Mouse (Mus musculus): ENCODE data around the gene Dcpp2.
A peak's percentile ranks its signal among the peaks of the same experiment; 100 is the strongest.
"Not testable (repeated sequence)": the region's sequence is repeated elsewhere in the genome, so short reads cannot be mapped to it uniquely, and the experiment has no call there.

Dcpp2 gene

GRCm38 (mm10) chr17:23880576-23880975 is at the start of gene Dcpp2, which contains the start of gene Dcpp1:
Dcpp2 (plus strand) TSS chr17:23880880.
Dcpp1 (plus strand) TSS chr17:23880876.
- not testable (repeated sequence) for DNase-seq

- no peak for DNase-seq
Measured at GRCm38 (mm10) chr17:23831201-23831600, 49.5 kb upstream of the Dcpp2 start.

- DNase-seq = no peak
Measured at GRCm38 (mm10) chr17:23836006-23836575, 44.6 kb upstream of the Dcpp2 start, which contains the start of gene Prss33. Prss33 (minus strand) TSS chr17:23836056.

- peak; percentile 60 for DNase-seq
Measured at GRCm38 (mm10) chr17:23841145-23841544, 39.5 kb upstream of the Dcpp2 start.

GRCm38 (mm10) chr17:23843141-23843811 is 37.4 kb upstream of the Dcpp2 start:
- peak; percentile 34 for DNase-seq

DNA sequence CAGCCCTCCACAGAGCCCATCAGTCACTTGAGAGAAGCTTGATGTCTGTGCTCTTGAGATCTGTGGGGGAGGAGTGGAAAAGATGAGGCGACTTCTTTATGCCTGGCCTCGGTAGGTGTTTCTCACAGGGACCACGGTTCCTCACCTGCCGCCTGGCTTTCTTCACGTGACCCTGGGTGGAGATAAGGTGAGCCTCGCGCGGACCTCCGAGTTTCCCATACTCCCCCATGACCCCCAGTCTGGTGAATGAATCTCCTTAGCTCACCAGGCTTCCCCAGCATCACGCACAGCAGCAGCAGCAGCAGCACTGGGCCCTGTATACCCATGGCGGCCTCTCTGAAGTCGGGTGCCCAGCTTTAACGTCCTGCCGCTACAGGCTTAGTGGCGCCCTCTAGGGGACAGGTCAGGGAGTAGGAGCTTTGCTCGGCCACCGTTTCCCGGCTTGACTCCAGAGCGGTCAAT is 36.8 kb upstream of the Dcpp2 start, which contains the start of the genes Prss32 and Prss41:
Prss32 (plus strand) TSS at position 44 of the 462 bp plus-strand sequence.
Prss41 (minus strand) TSS at position 361 of the 462 bp plus-strand sequence.
- DNase-seq = peak; percentile 74

GRCm38 (mm10) chr17:23850028-23850427 is 30.7 kb upstream of the Dcpp2 start:
- DNase-seq = no peak

DNA sequence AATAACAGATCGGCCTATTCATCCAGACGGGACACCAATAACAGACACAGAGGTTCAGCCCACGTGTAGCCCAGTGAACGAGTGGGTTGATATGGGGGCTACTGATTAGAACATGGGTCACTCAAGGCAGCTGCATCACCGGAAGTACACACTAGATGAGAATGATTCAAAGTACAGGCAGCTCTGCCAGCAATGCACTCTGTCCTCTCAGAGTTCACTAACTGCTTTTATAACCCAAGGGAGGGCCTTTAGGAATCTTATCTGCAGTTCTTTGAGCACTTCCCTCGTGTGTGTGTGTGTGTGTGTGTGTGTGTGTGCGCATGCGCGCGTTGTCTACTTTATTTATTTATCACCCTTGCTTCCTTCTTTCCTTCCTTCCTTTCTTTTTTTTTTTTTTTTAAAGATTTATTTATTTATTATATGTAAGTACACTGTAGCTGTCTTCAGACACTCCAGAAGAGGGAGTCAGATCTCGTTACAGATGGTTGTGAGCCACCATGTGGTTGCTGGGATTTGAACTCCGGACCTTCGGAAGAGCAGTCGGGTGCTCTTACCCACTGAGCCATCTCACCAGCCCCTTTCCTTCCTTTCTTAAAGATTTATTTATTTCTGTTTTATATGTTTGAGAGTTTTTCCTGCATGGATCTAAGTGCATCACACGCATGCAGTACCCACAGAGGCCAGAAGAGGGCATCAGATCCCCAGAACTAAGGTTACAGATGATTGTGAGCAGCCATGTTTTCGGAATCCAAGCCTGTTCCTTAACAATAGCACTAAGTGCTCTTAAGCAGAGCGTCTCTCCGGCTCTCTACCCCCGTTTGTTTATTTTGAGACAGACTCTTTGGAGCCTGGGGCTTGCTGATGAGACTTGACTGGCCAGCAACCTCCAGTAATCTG is 29.6 kb upstream of the Dcpp2 start:
- DNase-seq = peak; percentile 61

- peak; percentile 71 for DNase-seq
Measured at GRCm38 (mm10) chr17:23853292-23853691, 27.4 kb upstream of the Dcpp2 start.

DNA sequence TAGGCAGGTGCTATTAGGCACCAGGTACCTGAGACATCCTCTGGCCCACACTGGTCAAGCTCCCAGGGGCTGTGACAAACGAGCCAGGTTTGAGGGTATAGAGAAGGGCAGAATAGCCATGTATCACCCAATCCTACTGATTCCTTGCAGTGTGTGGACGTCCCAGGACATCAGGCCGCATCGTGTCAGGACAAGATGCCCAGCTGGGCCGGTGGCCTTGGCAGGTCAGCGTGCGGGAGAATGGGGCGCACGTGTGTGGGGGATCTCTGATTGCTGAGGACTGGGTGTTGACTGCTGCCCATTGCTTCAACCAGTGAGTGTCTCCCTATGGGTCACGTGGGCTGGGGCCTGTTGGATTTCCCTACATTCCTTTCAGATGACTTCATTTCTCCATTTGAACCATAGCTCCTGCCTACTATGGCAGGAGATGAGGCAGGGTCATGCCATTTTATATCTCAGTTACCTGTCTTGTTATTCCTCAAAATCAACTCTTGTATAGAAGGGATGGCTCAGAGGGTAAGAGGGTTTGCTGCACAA is 26.4 kb upstream of the Dcpp2 start:
- DNase-seq = no peak

- DNase-seq = no peak
Measured at GRCm38 (mm10) chr17:23857193-23857592, 23.5 kb upstream of the Dcpp2 start.

DNA sequence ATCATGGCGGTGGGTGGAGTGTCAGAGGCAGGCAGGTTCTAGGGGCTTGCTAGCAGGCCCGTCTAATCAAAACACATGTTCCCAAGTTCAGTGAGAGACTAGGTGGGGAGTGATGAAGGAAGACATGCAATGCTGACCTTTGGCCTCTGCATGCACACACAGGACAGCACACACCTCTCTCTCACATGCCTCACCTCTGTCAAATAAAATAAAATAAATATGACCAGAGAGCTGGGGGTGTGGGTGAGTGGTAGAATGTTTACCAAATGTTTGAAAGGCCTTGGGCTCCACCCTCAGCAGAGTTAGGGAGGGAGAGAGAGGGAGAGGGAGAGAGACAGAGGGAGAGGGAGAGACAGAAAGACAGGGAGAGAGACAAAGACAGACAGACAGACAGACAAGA is 22.8 kb upstream of the Dcpp2 start:
- DNase-seq = no peak

GRCm38 (mm10) chr17:23862926-23863325 is 17.8 kb upstream of the Dcpp2 start:
- DNase-seq = no peak

DNA sequence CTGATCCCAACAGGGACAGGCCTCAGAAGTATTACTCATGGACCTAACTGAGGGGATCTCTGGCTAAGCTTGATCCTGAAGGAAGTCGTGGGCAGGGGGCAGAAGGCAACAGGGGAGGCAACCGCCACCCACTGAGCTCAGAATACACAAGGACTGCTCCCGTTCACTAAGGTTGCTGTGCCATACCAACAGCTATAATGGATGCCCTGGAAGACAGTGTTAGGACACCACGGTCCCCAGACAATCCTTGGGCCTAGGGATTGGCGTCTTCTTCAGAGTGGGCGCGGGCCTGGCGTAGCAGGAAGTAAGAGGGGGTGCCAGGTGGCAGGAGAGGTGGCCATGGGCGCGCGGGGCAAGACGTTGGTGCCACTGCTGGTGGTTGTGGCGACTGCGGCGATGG is 12.9 kb upstream of the Dcpp2 start, which contains the start of gene Prss21:
Prss21 (plus strand) TSS at position 301 of the 400 bp plus-strand sequence.
- DNase-seq = no peak

DNA sequence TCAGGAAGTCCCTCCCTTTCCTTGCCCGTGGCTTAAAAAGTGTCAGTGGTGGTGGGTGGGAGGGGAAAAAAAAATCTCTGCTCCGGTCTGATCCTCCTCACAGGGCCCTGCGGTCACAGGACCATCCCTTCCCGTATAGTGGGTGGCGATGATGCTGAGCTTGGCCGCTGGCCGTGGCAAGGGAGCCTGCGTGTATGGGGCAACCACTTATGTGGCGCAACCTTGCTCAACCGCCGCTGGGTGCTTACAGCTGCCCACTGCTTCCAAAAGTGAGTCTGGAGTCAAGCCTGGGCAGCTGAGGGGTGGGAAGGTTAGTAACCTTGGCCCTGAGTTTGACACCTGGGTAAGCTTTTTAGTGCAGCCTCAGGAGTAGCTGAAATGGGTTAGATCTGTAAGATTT is 12.2 kb upstream of the Dcpp2 start:
- DNase-seq = peak; percentile 7

DNA sequence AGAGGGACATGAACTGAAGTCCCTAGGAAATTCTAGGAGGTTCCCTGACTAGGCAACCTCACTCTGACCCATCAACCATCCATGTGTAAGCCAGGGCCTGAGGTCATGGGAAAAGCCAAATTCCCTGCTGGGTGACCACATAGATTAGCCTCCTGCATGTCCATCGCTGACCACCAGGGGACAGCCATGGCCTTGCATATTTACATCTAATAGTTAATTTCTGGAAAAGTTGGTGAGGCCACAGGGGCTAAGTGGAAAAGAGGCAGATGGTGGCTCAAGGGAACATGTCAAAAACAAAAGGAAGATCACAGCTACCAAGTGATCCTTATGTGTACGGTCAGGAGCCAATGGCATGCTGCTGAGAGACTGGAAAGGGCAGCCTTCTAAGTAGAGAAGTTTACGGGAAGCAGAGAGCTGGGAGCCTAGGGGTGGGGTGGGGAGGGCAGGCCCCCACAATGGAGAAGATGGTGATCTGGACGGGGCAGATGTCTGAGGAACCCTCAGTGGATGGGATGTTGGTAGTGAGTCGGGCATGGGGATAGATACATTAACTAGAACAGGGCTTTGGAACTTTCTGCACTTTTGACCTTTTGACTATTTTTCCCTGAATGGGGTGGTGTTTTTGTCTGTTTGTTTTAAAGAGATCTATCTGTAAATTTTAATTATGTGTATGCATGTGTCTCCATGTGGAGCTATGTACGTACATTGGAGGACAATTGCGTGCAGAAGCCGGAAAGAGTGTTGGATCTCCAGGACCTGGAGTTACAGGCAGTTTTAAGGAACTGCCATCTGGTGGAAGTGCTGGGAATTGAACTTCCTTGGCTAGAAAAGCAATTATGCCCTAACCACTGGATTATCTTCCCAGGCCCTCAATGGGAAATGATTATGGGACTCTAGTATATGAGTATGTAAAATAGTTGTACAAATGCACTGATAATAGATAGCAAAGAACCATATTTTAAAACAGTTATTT is 6.5 kb upstream of the Dcpp2 start:
- DNase-seq = peak; percentile 29

DNA sequence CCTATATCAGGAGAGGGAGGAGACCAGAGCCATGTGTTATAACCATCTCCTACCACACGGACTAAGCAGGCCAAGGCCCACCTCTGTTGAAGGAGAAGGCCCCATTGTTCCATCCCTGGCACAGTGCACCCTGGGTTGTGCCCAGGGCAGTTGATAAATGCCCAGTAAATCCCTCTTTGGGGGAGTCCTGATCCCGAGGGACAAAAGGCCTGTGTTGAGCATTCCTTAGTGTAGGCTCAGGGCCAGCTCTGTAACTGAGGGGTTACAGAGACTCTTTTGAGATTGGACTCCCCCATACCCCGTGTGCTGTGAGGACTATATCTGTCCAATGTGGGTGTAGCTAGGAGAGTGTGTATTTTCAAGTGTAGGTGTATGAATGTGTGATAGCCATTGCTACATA is 3.9 kb upstream of the Dcpp2 start:
- DNase-seq = no peak

- no peak for DNase-seq
Measured at GRCm38 (mm10) chr17:23877166-23877565, 3.5 kb upstream of the Dcpp2 start.

GRCm38 (mm10) chr17:23917158-23917557 is 36.5 kb downstream of the Dcpp2 start, which contains the start of gene Dcpp3:
Dcpp3 (plus strand) TSS chr17:23917458.
- not testable (repeated sequence) for DNase-seq

- peak; percentile 86 for DNase-seq
Measured at GRCm38 (mm10) chr17:23924531-23925007, 43.9 kb downstream of the Dcpp2 start.

GRCm38 (mm10) chr17:23925090-23925493 is 44.4 kb downstream of the Dcpp2 start:
- DNase-seq = peak; percentile 61
